Mouse (Mus musculus) forebrain, embryonic 13.5 days (tissue): Measurements from ENCODE around the gene Gas7. TPM values are rescaled to one million over a fixed set of nuclear protein-coding genes. Genes with fewer than 3 reads are reported as not detected.

ENCODE experiments used
- ATAC-seq: fragments of 200-750 bp; cut with Nextera tagmentation; 2 replicates; pipeline ENCODE4 v1.8.0; 2017
- H3K27ac ChIP-seq: fragments of 300-500 bp; sonication (generic); 2 replicates; pipeline ENCODE4 v1.5.1; 2015; ENCODE audit warnings: inconsistent platforms, mild to moderate bottlenecking, moderate library complexity
- H3K27me3 ChIP-seq: fragments of 300-500 bp; sonication (generic); 2 replicates; pipeline ENCODE4 v1.6.1; 2015; ENCODE audit warnings: mild to moderate bottlenecking, inconsistent platforms
- H3K36me3 ChIP-seq: fragments of 300-500 bp; sonication (generic); 2 replicates; pipeline ENCODE4 v1.6.1; 2015; ENCODE audit warnings: mild to moderate bottlenecking, inconsistent platforms; ENCODE audit not compliant: poor library complexity, severe bottlenecking
- H3K4me1 ChIP-seq: fragments of 300-500 bp; sonication (generic); 2 replicates; pipeline ENCODE4 v1.6.1; 2015; ENCODE audit warnings: inconsistent platforms
- H3K4me2 ChIP-seq: fragments of 300-500 bp; sonication (generic); 2 replicates; pipeline ENCODE4 v1.6.1; 2015; ENCODE audit warnings: inconsistent platforms, mild to moderate bottlenecking, moderate library complexity
- H3K4me3 ChIP-seq: fragments of 300-500 bp; sonication (generic); 2 replicates; pipeline ENCODE4 v1.5.1; 2015; ENCODE audit warnings: mild to moderate bottlenecking, inconsistent platforms
- H3K9ac ChIP-seq: fragments of 300-500 bp; sonication (generic); 2 replicates; pipeline ENCODE4 v1.6.1; 2015; ENCODE audit warnings: mild to moderate bottlenecking, inconsistent platforms
- H3K9me3 ChIP-seq: fragments of 300-500 bp; sonication (generic); replicated peaks from 2 replicates; pipeline ENCODE4 v1.6.1; 2016; ENCODE audit warnings: inconsistent platforms
- WGBS: fragments of 180-500 bp; shearing (Covaris S2); methylation state at CpG from one replicate; pipeline ENCODE4 v1.1.7; 2015; 5-methylcytosine and 5-hydroxymethylcytosine counted together
- polyA plus RNA-seq: library from polyadenylated mRNA; unstranded; fragments of >200 nt; fragmentation: Nextera tagmentation; extraction: Ambion mirVana; gene quantifications from 2 replicates; pipeline ENCODE4 v1.2.1, GENCODE M21; 2015

Gene Gas7
- polyA plus RNA-seq, 1 experiment from 2014 or later: 18.3 TPM

DNA sequence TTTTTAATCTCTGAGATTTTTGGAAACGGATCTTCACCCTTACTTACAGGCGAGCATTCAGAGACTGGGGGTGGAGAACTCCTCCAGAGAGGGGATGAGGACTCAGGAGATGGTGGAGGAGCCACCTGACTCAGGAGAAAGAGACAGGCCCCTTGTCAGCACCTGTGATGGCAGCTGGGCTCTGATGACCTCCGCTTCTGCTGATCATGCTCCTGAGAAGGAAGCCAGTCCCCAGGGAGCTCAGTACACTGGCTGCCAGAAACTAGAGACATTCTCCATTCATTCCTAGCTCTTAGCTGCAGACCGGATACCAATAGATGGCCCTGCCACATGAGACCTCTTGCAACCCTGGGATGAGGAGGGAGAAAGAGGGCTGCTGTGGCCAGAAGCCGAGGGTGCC is 187.6 kb downstream of the Gas7 start:
- WGBS: 80% methylated on average over 5 of the region's 5 CpGs
- Histone ChIP-seq H3K27me3 (no peaks in the 10 kb centered on the region), H3K9me3 (no peaks in the 10 kb centered on the region), H3K9ac (no peak overlapping the region), H3K4me1 (no peaks in the 10 kb centered on the region), H3K4me3 (no peak overlapping the region), H3K27ac (no peak overlapping the region), H3K4me2 (no peak overlapping the region), H3K36me3 (no peaks in the 10 kb centered on the region)
- no peak for ATAC-seq

DNA sequence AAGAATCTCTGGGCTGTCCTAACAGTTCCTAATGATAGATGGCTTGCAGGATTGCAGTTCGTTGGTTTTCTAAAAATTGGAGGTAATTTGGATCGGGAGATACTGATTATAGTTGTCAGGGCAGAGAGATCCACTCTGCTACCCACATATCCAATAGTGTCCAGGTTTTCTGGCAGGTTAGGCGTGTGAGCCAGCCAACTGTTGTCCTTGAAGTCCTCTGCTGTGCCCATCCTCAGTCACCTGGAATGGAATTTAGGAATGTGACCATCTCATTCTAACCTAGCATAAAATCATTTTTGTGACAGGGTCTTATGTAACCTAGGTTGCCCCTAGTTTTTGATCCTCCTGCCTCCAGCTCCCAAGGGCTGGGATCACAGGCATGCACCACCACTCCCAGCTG is 188.2 kb downstream of the Gas7 start:
- H3K4me3 ChIP-seq: no peak overlapping the region
- H3K36me3 ChIP-seq: no peaks in the 10 kb centered on the region
- no peak overlapping the region for H3K4me2 ChIP-seq
- H3K9me3 ChIP-seq: no peaks in the 10 kb centered on the region
- H3K27me3 ChIP-seq: no peaks in the 10 kb centered on the region
- ATAC-seq: no peak
- 92% methylated on average over 3 of the region's 3 CpGs for WGBS
- H3K4me1 ChIP-seq: no peaks in the 10 kb centered on the region
- no peak overlapping the region for H3K9ac ChIP-seq
- no peak overlapping the region for H3K27ac ChIP-seq

DNA sequence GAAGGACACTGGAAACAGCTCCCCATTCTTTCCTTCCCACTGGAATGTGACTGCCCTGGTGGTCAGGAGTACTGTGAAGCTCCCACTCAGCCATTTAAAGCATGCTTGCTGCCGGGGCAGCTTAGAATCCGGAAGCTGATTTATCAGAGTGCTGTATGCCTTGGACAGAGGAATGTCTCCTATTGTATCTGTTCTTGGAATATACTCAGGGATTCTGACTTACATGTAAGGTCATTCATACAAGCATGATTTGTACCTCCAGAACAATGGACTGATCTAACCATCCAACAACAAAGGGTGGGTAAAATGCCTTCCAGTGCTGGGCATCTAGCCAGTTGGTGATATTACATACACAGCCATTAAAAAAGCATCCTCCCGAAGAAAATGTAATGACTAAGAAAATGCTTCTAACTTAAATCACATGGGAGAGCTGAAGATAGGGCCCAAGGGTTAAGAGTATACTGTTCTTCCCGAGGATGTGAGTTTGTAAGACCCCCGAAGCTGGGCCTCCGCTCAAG is 189.5 kb downstream of the Gas7 start:
- Histone ChIP-seq H3K4me1 (no peaks in the 10 kb centered on the region), H3K27ac (no peak overlapping the region), H3K4me3 (no peak overlapping the region), H3K9me3 (no peaks in the 10 kb centered on the region), H3K27me3 (no peaks in the 10 kb centered on the region), H3K9ac (no peak overlapping the region), H3K36me3 (no peaks in the 10 kb centered on the region), H3K4me2 (no peak overlapping the region)
- no peak for ATAC-seq
- WGBS: 89% methylated on average over 6 of the region's 6 CpGs

DNA sequence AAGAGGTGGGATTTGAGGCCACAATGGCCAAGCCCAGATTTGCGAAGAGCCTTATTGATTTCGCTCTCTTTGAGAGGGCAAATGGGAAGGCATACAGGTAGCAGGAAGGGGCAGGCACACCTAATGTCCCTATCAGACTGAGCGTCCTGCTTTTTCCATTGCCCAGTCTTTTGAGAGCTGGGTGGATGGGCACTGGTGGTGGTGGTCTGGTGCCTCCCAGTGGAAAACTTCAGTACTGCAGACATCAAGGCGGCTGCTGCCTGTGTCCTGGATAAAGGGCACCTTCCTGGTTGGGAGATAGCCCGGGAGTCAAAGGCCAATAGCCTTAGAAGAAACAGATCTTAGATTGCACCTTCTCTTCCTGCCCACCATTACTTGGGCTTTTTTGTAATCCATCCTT is 192.5 kb downstream of the Gas7 start:
- Histone ChIP-seq H3K4me3 (no peak overlapping the region), H3K9me3 (no peaks in the 10 kb centered on the region), H3K9ac (no peak overlapping the region), H3K4me1 (peaks cover 10% of the 10 kb centered on the region), H3K36me3 (no peaks in the 10 kb centered on the region), H3K27me3 (no peaks in the 10 kb centered on the region), H3K4me2 (no peak overlapping the region), H3K27ac (no peak overlapping the region)
- ATAC-seq: 0 out of 2 replicates have a peak, but pooled peaks have one; percentile 29
- WGBS: 32% methylated on average over 5 of the region's 5 CpGs

DNA sequence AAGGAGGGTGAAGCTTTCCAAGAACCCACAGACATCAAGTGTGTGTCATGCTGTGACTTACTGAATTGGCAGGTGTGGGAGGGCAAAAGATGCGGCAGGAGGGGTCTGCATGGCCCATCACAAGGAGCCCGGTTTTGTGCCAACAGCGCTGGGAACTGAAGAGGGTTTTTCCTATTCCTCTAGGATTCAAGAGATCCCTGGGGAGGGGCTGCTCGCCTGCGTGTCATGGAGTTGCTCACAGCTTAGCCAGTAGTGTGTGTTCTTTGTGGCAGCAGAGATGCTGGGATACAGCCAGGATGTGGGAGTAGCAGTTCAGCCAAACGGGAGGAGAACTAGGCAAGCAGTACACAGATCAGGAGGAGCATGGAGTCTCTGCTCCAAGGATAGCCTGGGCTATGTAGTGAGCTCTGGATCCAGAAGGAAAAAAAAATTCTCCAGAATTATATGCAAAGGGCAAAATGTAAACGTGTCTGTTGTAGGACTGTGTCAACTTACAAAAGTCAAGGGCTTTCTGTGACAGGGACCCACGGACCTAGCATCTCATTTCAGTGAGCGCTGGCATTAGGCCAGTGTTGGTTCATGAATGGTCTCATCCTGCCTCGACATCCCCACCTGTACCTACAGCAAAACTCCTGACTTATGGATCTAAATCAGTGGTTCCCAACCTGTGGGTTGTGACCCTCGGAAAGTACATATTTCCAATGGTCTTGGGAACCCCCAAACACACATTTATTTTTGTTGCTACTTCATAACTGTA is 193.6 kb downstream of the Gas7 start:
- no peak for ATAC-seq
- H3K4me3 ChIP-seq: no peak overlapping the region
- no peak overlapping the region for H3K9ac ChIP-seq
- WGBS: 78% methylated on average over 11 of the region's 11 CpGs
- peaks cover 15% of the 10 kb centered on the region for H3K4me1 ChIP-seq
- H3K27me3 ChIP-seq: no peaks in the 10 kb centered on the region
- no peak overlapping the region for H3K4me2 ChIP-seq
- no peak overlapping the region for H3K27ac ChIP-seq
- H3K9me3 ChIP-seq: no peaks in the 10 kb centered on the region
- no peaks in the 10 kb centered on the region for H3K36me3 ChIP-seq

DNA sequence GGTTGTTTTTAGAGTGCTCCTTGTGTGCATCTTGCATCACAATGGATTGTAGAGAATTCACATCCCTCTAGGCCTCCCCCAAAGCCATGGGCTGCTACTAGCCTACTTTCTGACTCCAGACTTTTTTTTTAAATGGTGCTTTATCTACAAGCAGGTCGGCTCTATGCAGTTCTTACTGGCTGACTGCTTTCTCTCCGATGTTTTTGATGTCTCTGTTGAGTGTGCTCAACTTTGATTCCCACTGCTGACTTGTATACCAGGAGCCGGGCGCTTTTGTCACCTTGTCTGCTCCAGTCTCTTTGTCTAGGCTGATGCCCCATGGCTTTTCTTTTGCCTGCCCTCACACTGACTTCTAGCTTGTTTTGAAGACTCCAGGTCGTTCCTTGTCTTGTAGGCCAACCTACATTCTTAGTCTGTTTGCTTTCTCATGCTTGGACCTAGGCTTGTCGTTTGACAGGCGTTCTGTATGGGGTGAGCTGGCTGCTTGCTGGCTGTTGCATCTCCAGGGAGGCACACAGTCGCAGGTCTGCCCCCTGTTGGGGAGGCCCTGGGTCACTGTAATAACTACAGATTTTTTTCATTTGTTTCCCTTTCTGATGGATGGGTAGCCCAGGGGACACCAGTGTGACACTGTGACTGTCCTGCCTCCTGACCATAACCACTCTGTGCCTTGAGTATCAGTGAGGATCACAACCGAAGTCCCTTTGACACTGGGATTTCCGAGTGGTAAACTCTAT is 194.9 kb downstream of the Gas7 start:
- H3K4me1 ChIP-seq: peaks cover 17% of the 10 kb centered on the region
- no peak overlapping the region for H3K4me2 ChIP-seq
- H3K4me3 ChIP-seq: no peak overlapping the region
- no peak overlapping the region for H3K9ac ChIP-seq
- no peak for ATAC-seq
- no peaks in the 10 kb centered on the region for H3K9me3 ChIP-seq
- H3K36me3 ChIP-seq: no peaks in the 10 kb centered on the region
- WGBS: 53% methylated on average over 10 of the region's 10 CpGs
- no peak overlapping the region for H3K27ac ChIP-seq
- no peaks in the 10 kb centered on the region for H3K27me3 ChIP-seq

DNA sequence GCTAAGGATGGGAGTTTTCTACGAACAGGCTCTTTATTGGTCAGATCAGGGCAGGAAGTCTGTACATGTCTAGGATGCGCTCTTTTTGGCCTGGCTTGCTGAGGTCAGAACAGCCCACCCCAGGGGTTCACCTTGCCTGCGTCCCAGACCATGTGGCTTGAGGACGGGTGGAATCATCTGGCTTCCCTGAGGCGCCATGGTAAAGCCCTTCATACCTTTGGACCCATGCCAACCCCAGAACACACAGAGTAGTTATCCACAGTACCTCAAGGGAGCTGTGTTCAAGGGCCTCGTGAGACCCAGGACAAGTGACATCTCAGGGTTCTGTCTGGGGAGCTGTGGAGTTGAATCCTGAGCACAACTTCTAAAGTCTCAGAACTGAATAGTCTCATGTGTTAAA is 196.5 kb downstream of the Gas7 start:
- no peaks in the 10 kb centered on the region for H3K27me3 ChIP-seq
- WGBS: 75% methylated on average over 6 of the region's 6 CpGs
- H3K36me3 ChIP-seq: no peaks in the 10 kb centered on the region
- H3K4me1 ChIP-seq: peaks cover 23% of the 10 kb centered on the region
- H3K4me3 ChIP-seq: no peak overlapping the region
- ATAC-seq: no peak
- no peak overlapping the region for H3K4me2 ChIP-seq
- no peak overlapping the region for H3K27ac ChIP-seq
- H3K9ac ChIP-seq: no peak overlapping the region
- no peaks in the 10 kb centered on the region for H3K9me3 ChIP-seq

DNA sequence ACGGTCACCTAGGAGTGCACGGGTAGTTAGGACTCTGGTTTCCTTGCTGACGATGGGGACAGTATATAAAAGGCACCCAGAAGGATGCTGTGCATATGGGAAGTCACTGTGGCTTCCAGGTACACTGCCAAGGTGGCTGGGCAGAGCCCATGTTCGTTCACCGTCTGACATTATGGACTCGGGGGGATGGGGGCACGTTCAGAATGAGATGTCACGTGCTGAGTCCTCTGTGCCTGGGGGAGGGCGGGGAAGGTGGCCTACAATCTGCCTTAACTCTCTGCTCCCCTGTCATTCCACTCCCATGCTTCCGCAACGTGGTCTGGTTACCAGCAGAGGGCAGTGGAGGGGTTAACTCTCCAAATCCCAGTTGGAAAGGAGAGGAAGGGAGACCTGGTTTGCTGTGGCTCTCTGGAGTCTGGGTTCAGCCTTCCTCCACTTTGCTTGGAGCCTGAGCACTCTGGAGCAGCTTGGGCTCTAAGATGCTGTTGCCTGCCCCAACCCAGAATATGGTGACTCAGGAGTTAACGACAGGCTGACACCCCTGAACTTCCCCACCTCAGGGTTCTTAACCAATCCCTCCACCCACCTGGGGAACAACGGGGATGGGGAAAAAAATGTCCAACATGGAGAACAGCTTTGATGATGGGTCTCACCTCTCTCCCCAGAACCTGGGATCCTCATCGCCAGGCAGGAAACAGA is 197.1 kb downstream of the Gas7 start:
- H3K4me2 ChIP-seq: 0 out of 2 replicates have a peak overlapping the region, but pooled peaks have one; percentile 9
- no peaks in the 10 kb centered on the region for H3K9me3 ChIP-seq
- H3K4me1 ChIP-seq: peaks cover 26% of the 10 kb centered on the region
- no peak overlapping the region for H3K27ac ChIP-seq
- no peak overlapping the region for H3K9ac ChIP-seq
- ATAC-seq: peak; percentile 20; the same call in 1 of the 2 replicates
- H3K36me3 ChIP-seq: no peaks in the 10 kb centered on the region
- no peaks in the 10 kb centered on the region for H3K27me3 ChIP-seq
- 13% methylated on average over 14 of the region's 14 CpGs for WGBS
- no peak overlapping the region for H3K4me3 ChIP-seq

DNA sequence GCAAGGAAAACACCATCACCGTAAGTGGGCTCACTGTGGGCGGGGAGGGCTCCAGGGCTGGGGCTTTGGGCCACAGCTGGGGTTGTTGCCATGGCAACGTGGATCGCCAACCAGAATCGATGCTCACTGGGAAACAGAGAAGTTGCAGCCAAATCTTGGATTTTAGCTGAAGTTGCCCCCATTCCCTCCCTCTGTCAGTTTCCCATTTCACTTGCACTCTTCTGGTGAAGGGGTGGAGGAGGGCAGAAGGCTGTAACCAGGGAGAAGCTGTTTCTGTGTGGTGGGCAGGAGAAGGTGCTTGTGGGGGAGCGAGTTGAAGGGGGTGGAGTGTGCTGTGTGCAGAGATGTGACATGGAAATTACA is 197.6 kb downstream of the Gas7 start:
- Histone ChIP-seq H3K9ac (no peak overlapping the region), H3K4me1 (peaks cover 29% of the 10 kb centered on the region), H3K27me3 (no peaks in the 10 kb centered on the region), H3K4me3 (no peak overlapping the region), H3K36me3 (no peaks in the 10 kb centered on the region), H3K9me3 (no peaks in the 10 kb centered on the region), H3K4me2 (0 out of 2 replicates have a peak overlapping the region, but pooled peaks have one; percentile 9), H3K27ac (no peak overlapping the region)
- WGBS: 30% methylated on average over 6 of the region's 6 CpGs
- no peak for ATAC-seq

DNA sequence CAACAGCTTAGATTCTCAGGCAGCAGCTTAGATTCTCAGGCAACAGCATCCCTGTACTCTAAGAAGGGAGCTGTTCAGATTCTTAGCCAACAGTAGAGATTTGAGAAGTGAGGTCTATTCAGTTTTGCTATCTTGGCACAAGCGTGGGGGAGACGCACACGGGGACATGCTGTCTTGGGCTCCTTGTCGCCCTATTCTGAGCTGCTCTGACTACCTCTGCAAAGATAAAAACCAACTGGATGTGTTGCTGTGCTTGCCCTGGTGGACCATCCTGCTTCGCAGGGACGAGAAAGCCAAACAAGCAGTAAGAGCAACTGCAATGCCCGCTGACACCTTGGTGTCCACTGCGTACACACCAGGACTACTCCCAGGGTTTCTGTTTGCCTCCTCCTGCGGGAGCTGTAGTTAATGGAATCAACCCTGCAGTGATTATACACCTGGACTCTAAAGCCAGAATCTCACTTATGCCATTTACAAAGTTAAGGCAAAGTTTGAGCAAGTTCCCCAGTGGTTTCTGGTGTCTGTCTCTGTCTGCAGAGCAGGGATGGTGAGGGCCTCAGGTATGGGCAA is 198.4 kb downstream of the Gas7 start:
- Histone ChIP-seq H3K4me2 (no peak overlapping the region), H3K4me1 (peaks cover 29% of the 10 kb centered on the region), H3K9me3 (no peaks in the 10 kb centered on the region), H3K4me3 (no peak overlapping the region), H3K27ac (no peak overlapping the region), H3K36me3 (no peaks in the 10 kb centered on the region), H3K27me3 (no peaks in the 10 kb centered on the region), H3K9ac (no peak overlapping the region)
- 92% methylated on average over 9 of the region's 9 CpGs for WGBS
- no peak for ATAC-seq

DNA sequence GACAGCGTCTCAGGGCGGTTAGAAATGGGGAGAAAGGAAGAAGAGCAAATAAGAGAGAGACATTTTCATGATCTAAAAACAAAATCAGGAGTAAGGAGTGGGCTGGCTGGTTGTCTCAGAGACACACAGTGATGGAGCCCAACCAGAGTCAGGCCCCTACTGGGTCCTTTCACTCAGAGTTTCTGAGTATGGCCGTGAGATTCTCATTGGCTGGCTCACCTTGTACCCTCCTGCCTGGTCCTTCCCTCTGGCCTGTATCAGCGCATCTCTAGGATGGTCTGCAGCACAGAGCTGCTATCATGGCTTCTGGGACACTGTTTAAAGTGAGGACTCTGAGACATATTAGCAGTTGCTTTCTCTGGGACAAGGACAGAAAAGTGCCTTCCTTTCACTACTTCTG is 199.3 kb downstream of the Gas7 start:
- Histone ChIP-seq H3K9ac (no peak overlapping the region), H3K4me2 (no peak overlapping the region), H3K27ac (no peak overlapping the region), H3K9me3 (no peaks in the 10 kb centered on the region), H3K36me3 (no peaks in the 10 kb centered on the region), H3K27me3 (no peaks in the 10 kb centered on the region), H3K4me1 (peaks cover 29% of the 10 kb centered on the region), H3K4me3 (no peak overlapping the region)
- 81% methylated on average over 4 of the region's 4 CpGs for WGBS
- ATAC-seq: no peak
